Mouse (Mus musculus) leukemia stem cell, adult 10-12 weeks (primary cell): ENCODE data around the gene Zkscan1. TPM values are rescaled to one million over a fixed set of nuclear protein-coding genes. Genes with fewer than 3 reads are reported as not detected.

Experiments
- polyA plus RNA-seq: library from polyadenylated mRNA; stranded (reverse); fragments of >175 nt; gene quantifications from 2 replicates; pipeline ENCODE4 v1.2.3, GENCODE M21; 2012; ENCODE audit warnings: low replicate concordance

Zkscan1 gene
- 0.27 and 1.0 TPM in 2 replicates for polyA plus RNA-seq

DNA sequence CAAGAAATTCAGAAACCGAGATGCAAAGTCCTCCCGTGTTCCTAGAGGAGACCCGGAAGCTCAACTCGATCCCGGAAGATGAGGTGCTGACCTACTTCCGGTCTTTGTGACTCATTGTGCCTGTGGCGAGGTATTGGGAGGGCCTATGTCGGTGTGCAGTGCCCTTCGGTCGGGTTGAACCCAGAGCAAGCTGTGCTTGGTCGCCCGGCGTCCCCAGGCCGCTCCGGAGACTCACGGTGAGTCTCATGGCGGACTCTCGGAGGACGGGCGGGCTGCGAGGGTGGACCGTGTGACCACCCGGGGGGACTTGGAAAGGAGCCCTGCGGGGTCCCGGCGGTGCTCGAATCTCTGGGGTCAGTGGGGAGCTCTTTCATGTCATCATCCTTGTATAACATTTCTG lies at the start of gene Zkscan1:
TSS of gene Zkscan1 (plus strand) at position 89 of the 400 bp plus-strand sequence.

DNA sequence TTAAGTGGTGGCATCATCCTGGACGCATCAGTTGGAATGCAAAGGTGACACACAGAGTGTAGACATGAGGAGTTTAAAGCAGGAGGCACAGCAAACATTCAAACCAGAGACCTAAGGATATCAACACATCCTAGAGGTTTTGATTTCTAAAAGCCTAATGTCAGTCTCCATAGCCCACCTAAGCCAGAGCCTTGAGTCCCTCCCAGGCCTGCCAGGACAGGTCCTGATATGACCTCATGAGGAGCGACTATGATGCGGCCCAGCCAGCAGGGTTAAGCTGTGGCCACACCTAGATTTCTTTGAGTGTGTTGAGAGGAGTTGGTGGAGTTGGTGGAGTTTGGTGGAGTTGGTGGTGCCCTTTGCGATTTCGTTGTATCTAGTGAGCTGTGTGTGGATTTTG lies 32.0 kb upstream of the Zkscan1 start, which contains the start of gene Smok3c:
TSS of gene Smok3c (plus strand) at position 301 of the 400 bp plus-strand sequence.

GRCm38 (mm10) chr5:138116255-138117198 lies 31.6 kb downstream of the Zkscan1 start, which contains the start of gene Zscan21:
Gene Zscan21, plus strand, starts transcription at chr5:138116903.

DNA sequence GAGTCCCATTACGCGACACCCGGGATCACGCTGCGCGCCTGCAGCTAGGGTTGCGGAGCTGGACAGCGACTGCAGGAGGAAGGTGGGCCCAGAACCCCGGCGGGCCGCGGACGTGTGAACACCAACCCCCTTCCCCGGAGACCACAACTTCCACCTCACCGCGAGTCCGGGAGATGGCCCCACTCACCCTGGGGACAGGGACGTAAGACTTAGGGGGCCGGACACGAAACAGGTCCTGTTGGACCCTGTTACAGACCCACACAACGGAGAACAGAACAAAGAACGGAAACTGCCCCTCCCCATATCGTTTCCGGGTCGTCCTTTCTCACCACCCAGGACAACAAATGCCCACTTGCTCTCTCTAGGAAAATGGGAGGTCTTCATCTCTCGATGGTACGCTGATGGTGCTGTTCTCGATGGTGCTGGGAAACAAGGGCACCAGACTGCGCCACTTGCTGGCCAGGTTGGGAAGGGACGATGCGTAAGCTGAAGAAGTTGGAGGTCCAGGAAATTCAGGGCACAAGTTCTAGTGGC lies 70.6 kb downstream of the Zkscan1 start, which contains the start of gene Zfp113:
TSS of gene Zfp113 (minus strand) at position 302 of the 534 bp plus-strand sequence.

Other genes starting within 250 kb of the Zkscan1 start
- 1.4 and 2.4 TPM in 2 replicates for gene Pilra, start 248.8 kb upstream of the Zkscan1 start, polyA plus RNA-seq
- gene Pilrb1, start 227.0 kb upstream of the Zkscan1 start, polyA plus RNA-seq = 0.53 and 1.3 TPM in 2 replicates
- 0.57 and 1.4 TPM in 2 replicates for gene Pilrb2, start 213.3 kb upstream of the Zkscan1 start, polyA plus RNA-seq
- gene Cyp3a13, start 163.5 kb upstream of the Zkscan1 start, polyA plus RNA-seq = not detected in 2 replicates
- gene Gjc3, start 122.0 kb upstream of the Zkscan1 start, polyA plus RNA-seq = not detected in 2 replicates
- gene Azgp1, start 103.6 kb upstream of the Zkscan1 start, polyA plus RNA-seq = not detected in 2 replicates
- gene Smok3a, start 63.8 kb upstream of the Zkscan1 start, polyA plus RNA-seq = not detected in 2 replicates
- gene Smok3b, start 63.7 kb upstream of the Zkscan1 start, polyA plus RNA-seq = 0.16 TPM in 1 of 2 replicates, not detected in the other
- gene Smok3c, start 31.9 kb upstream of the Zkscan1 start, polyA plus RNA-seq = not detected in 2 replicates
- gene Zscan21, start 31.8 kb downstream of the Zkscan1 start, polyA plus RNA-seq = 0.10 and 2.4 TPM in 2 replicates
- gene Zfp113, start 70.7 kb downstream of the Zkscan1 start, polyA plus RNA-seq = 0.14 and 0.35 TPM in 2 replicates
- gene Cops6, start 76.0 kb downstream of the Zkscan1 start, polyA plus RNA-seq = 53.6 and 54.5 TPM in 2 replicates
- gene Ap4m1, start 86.9 kb downstream of the Zkscan1 start, polyA plus RNA-seq = 6.8 and 39.7 TPM in 2 replicates
- 8.8 and 61.5 TPM in 2 replicates for gene Mcm7, start 87.3 kb downstream of the Zkscan1 start, polyA plus RNA-seq
- 17.3 and 54.2 TPM in 2 replicates for gene Taf6, start 102.4 kb downstream of the Zkscan1 start, polyA plus RNA-seq
- gene Cnpy4, start 102.4 kb downstream of the Zkscan1 start, polyA plus RNA-seq = 0.21 and 0.73 TPM in 2 replicates
- 4.0 and 4.9 TPM in 2 replicates for gene Mblac1, start 109.2 kb downstream of the Zkscan1 start, polyA plus RNA-seq
- gene Nxpe5, start 140.8 kb downstream of the Zkscan1 start, polyA plus RNA-seq = 1.9 and 2.3 TPM in 2 replicates
- 29.2 and 39.5 TPM in 2 replicates for gene Lamtor4, start 170.4 kb downstream of the Zkscan1 start, polyA plus RNA-seq
- 293 and 299 TPM in 2 replicates for gene BC037034, start 178.9 kb downstream of the Zkscan1 start, polyA plus RNA-seq
- gene Gal3st4, start 187.8 kb downstream of the Zkscan1 start, polyA plus RNA-seq = not detected in 2 replicates
- not detected in 2 replicates for gene Gm43720, start 194.9 kb downstream of the Zkscan1 start, polyA plus RNA-seq
- gene Gpc2, start 194.9 kb downstream of the Zkscan1 start, polyA plus RNA-seq = 0.63 and 1.2 TPM in 2 replicates
- 0.50 and 5.3 TPM in 2 replicates for gene Stag3, start 195.2 kb downstream of the Zkscan1 start, polyA plus RNA-seq